Mouse (Mus musculus): Measurements from ENCODE around the gene Ankrd34a. TPM values are rescaled to one million over a fixed set of nuclear protein-coding genes. Genes with fewer than 3 reads are reported as not detected.

Ankrd34a gene
- polyA plus RNA-seq, 1 experiment from 2014 or later: 2.0 TPM

GRCm38 (mm10) chr3:96560881-96561668, 35.4 kb upstream of the Ankrd34a start:
- Histone ChIP-seq H3K4me2 (ENCODE audit: low read depth, low read length) (peak overlapping the region; percentile 80), H3K4me1 (ENCODE audit: control insufficient read depth, insufficient read depth, low read length) (peaks cover 45% of the 10 kb centered on the region), H3K27ac (ENCODE audit: low read length) (peak overlapping the region; percentile 98), H3K4me3 (ENCODE audit: low read length) (peak overlapping the region; percentile 89), H3K9ac (ENCODE audit: low read depth, low read length) (peak overlapping the region; percentile 94), H3K36me3 (ENCODE audit: control insufficient read depth, insufficient read depth, low read length) (peaks cover 13% of the 10 kb centered on the region), H3K9me3 (ENCODE audit: control insufficient read depth, low read length) (no peaks in the 10 kb centered on the region), H3K27me3 (replicated peaks; ENCODE audit: control insufficient read depth, insufficient read depth, low read length) (no peaks in the 10 kb centered on the region)
- no peak for ATAC-seq
- WGBS: 69% methylated on average over 9 of the region's 9 CpGs

DNA sequence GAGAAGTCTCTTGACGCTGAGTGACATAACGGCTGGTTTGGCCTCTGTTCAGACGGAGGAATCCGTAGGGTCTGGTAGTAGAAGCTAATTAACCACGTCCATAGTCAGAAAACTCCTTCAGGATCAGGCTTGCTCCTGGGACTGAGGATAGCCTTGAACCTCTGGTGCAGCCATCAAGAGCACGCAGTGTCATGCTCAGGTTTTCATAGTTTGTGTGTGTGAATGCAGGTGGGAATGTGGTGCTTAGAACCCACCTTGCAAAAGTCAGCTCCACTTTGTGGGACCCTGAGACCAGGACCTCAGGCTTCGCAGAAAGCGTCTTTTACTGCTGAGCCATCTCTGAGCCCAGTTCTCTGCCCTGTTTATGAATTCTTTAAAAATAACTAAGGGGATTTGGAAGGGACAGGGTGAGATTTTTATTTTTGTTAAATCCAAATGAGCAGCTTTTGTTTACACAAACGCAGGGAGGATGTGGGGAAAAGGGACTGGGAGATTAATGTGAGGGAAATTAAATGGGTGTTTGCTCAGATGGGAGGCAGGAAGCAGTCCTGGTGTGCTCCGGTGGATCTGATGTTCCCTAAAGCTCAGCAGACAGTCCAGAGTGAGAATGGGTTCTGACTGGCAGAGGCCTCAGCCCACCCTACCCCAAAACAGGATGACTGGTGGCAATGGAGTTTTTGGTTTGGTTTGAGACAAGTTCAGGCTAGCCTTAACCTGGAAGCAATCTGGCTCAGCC, 34.3 kb upstream of the Ankrd34a start:
- Histone ChIP-seq H3K4me3 (ENCODE audit: low read length) (peak overlapping the region; percentile 5; the same call in 1 of the 2 replicates), H3K27me3 (replicated peaks; ENCODE audit: control insufficient read depth, insufficient read depth, low read length) (no peaks in the 10 kb centered on the region), H3K36me3 (ENCODE audit: control insufficient read depth, insufficient read depth, low read length) (peaks cover 13% of the 10 kb centered on the region), H3K4me1 (ENCODE audit: control insufficient read depth, insufficient read depth, low read length) (peaks cover 49% of the 10 kb centered on the region), H3K27ac (ENCODE audit: low read length) (peak overlapping the region; percentile 98), H3K9ac (ENCODE audit: low read depth, low read length) (peak overlapping the region; percentile 39; the same call in 1 of the 2 replicates), H3K4me2 (ENCODE audit: low read depth, low read length) (peak overlapping the region; percentile 80), H3K9me3 (ENCODE audit: control insufficient read depth, low read length) (no peaks in the 10 kb centered on the region)
- ATAC-seq: no peak
- 37% methylated on average over 10 of the region's 10 CpGs for WGBS

- Histone ChIP-seq H3K4me2 (ENCODE audit: low read depth, low read length) (no peak overlapping the region), H3K27me3 (replicated peaks; ENCODE audit: control insufficient read depth, insufficient read depth, low read length) (no peaks in the 10 kb centered on the region), H3K27ac (ENCODE audit: low read length) (peak overlapping the region; percentile 94; the same call in 1 of the 2 replicates), H3K4me3 (ENCODE audit: low read length) (no peak overlapping the region), H3K4me1 (ENCODE audit: control insufficient read depth, insufficient read depth, low read length) (peaks cover 51% of the 10 kb centered on the region), H3K9ac (ENCODE audit: low read depth, low read length) (no peak overlapping the region), H3K9me3 (ENCODE audit: control insufficient read depth, low read length) (no peaks in the 10 kb centered on the region), H3K36me3 (ENCODE audit: control insufficient read depth, insufficient read depth, low read length) (peaks cover 13% of the 10 kb centered on the region)
- WGBS: 91% methylated on average over 8 of the region's 8 CpGs
- ATAC-seq: no peak
Observed at GRCm38 (mm10) chr3:96563267-96563666, 33.2 kb upstream of the Ankrd34a start.

DNA sequence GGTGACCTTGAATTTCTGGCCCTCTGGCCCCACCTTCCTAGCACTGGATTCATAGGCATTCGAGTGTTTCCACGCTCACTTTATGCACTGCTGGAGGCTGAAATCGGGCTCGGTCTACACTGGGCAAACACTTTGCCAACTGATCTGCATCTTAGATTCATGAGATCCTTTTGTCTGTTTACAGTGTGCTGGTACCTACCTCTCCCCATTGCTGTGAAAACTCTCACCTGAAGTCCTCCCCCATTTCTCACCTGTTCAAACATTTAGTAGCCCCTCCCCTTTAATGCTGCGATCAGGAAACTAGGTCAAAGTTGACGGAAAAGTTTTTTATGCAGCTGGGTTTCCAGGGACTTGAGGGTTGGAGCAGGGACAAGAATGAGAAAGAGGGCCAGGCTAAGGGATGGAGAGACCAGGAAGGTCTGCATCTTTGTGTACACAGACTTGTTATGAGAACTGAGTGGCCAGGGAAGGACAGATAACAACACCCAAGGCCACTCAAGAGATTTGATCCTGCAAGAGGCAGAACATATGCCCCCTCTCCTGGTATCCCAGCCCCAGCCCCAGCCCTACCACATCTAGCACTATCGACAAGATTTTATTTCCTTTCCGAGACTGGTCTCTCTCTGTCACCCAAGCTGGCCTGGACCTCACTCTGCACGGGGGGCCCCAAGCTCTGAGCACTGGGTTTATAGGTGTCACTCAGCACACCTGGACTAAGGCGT, 32.4 kb upstream of the Ankrd34a start:
- Histone ChIP-seq H3K9ac (ENCODE audit: low read depth, low read length) (peak overlapping the region; percentile 53; the same call in 1 of the 2 replicates), H3K4me3 (ENCODE audit: low read length) (peak overlapping the region; percentile 9), H3K4me1 (ENCODE audit: control insufficient read depth, insufficient read depth, low read length) (peaks cover 51% of the 10 kb centered on the region)

GRCm38 (mm10) chr3:96564633-96565032, 31.8 kb upstream of the Ankrd34a start:
- Histone ChIP-seq H3K9ac (ENCODE audit: low read depth, low read length) (peak overlapping the region; percentile 53), H3K27ac (ENCODE audit: low read length) (peak overlapping the region; percentile 94), H3K4me2 (ENCODE audit: low read depth, low read length) (peak overlapping the region; percentile 29; the same call in 1 of the 2 replicates), H3K36me3 (ENCODE audit: control insufficient read depth, insufficient read depth, low read length) (peaks cover 11% of the 10 kb centered on the region), H3K4me3 (ENCODE audit: low read length) (peak overlapping the region; percentile 9), H3K9me3 (ENCODE audit: control insufficient read depth, low read length) (no peaks in the 10 kb centered on the region), H3K27me3 (replicated peaks; ENCODE audit: control insufficient read depth, insufficient read depth, low read length) (no peaks in the 10 kb centered on the region), H3K4me1 (ENCODE audit: control insufficient read depth, insufficient read depth, low read length) (peaks cover 51% of the 10 kb centered on the region)
- 47% methylated on average over 7 of the region's 7 CpGs for WGBS
- ATAC-seq: peak; percentile 34; the same call in 1 of the 2 replicates

More for the DNA sequence above, 32.4 kb upstream of the Ankrd34a start:
- 39% methylated on average over 10 of the region's 10 CpGs for WGBS
- ATAC-seq: peak; percentile 67
- peak overlapping the region; percentile 29; the same call in 1 of the 2 replicates for H3K4me2 ChIP-seq (ENCODE audit: low read depth, low read length)
- peak overlapping the region; percentile 94 for H3K27ac ChIP-seq (ENCODE audit: low read length)
- no peaks in the 10 kb centered on the region for H3K9me3 ChIP-seq (ENCODE audit: control insufficient read depth, low read length)
- H3K27me3 ChIP-seq (replicated peaks; ENCODE audit: control insufficient read depth, insufficient read depth, low read length): no peaks in the 10 kb centered on the region
- H3K36me3 ChIP-seq (ENCODE audit: control insufficient read depth, insufficient read depth, low read length): peaks cover 13% of the 10 kb centered on the region

DNA sequence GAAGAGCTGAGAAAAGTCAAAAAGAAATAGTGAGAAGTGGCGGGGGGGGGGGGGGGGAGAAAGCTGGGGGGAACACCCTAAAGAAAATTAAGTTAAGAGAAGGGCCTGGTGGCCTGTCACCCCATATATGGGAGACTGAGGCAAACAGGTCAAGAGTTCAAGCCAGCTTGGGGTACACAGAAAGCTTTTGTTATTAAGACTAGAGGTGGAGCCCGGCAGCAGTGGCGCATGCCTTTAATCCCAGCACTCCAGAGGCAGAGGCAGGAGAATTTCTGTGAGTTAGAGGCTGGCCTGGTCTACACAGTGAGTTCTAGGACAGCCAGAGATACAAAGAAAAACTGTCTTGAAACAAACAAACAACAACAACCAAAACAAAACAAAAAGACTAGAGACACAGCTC, 31.3 kb upstream of the Ankrd34a start:
- 77% methylated on average over 3 of the region's 3 CpGs for WGBS
- Histone ChIP-seq H3K4me3 (ENCODE audit: low read length) (no peak overlapping the region), H3K4me2 (ENCODE audit: low read depth, low read length) (no peak overlapping the region), H3K27me3 (replicated peaks; ENCODE audit: control insufficient read depth, insufficient read depth, low read length) (no peaks in the 10 kb centered on the region), H3K36me3 (ENCODE audit: control insufficient read depth, insufficient read depth, low read length) (peaks cover 9% of the 10 kb centered on the region), H3K4me1 (ENCODE audit: control insufficient read depth, insufficient read depth, low read length) (peaks cover 48% of the 10 kb centered on the region), H3K9me3 (ENCODE audit: control insufficient read depth, low read length) (no peaks in the 10 kb centered on the region), H3K27ac (ENCODE audit: low read length) (peak overlapping the region; percentile 94; the same call in 1 of the 2 replicates), H3K9ac (ENCODE audit: low read depth, low read length) (no peak overlapping the region)
- ATAC-seq: no peak

DNA sequence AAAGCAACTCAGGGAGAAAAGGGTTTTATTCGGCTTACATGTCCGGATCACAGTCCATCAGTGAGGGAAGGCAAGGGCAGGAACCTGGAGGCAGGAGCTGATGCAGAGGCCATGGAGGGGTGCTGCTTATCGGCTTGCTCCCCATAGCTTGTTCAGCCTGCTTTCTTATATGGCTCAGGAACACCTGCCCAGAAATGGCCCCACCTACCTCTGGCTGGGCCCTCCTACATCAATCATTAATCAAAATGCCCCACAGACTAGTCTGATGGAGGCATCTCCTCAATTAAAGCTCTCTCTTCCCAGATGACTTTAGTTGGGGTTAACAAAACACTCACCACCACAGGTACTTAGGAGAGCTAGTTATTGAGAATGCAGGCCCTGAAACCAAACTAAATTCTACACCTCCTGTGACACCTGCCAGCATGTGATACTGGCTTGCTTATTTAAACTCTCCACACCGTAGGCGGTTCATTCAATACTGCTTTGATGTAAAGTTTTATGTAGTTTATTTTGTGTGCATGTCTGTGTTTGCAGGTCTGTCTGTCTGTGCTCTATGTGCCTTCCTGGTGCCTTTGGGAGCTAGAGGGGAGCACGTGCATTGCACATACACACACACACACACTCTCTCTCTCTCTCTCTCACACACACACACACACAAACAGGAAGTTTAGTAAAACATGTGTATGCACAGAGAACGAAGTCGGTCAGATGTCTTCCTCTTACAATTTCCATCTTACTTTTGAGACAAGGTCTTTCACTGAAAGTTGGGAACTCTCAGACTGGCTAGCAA, 29.6 kb upstream of the Ankrd34a start:
- ATAC-seq: no peak
- no peaks in the 10 kb centered on the region for H3K27me3 ChIP-seq (replicated peaks; ENCODE audit: control insufficient read depth, insufficient read depth, low read length)
- H3K4me1 ChIP-seq (ENCODE audit: control insufficient read depth, insufficient read depth, low read length): peaks cover 35% of the 10 kb centered on the region
- no peak overlapping the region for H3K4me3 ChIP-seq (ENCODE audit: low read length)
- 80% methylated on average over 8 of the region's 8 CpGs for WGBS
- no peaks in the 10 kb centered on the region for H3K9me3 ChIP-seq (ENCODE audit: control insufficient read depth, low read length)
- no peak overlapping the region for H3K9ac ChIP-seq (ENCODE audit: low read depth, low read length)
- peak overlapping the region; percentile 15; the same call in 1 of the 2 replicates for H3K27ac ChIP-seq (ENCODE audit: low read length)
- H3K4me2 ChIP-seq (ENCODE audit: low read depth, low read length): no peak overlapping the region
- H3K36me3 ChIP-seq (ENCODE audit: control insufficient read depth, insufficient read depth, low read length): no peaks in the 10 kb centered on the region

DNA sequence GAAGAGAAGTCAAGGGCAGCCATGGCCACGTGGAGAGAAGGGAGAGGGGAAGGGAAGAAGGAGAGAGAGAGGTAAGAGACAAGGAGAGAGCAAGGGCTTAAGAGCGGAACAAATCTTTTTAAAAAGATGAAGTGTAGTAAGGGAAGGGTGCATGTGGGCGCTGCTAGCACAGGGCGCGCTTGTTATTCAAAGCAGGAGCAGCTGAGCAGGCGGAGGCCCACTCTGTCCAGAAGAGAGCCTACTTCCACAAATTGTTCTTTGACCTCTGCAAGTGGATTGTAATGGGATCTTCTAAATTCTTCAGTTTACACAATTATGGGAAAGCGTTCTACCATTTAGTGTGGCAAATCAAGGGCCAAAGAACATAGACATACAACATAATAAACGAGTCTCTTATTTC, 27.8 kb upstream of the Ankrd34a start:
- no peak overlapping the region for H3K27ac ChIP-seq (ENCODE audit: low read length)
- no peaks in the 10 kb centered on the region for H3K27me3 ChIP-seq (replicated peaks; ENCODE audit: control insufficient read depth, insufficient read depth, low read length)
- WGBS: 72% methylated on average over 8 of the region's 8 CpGs
- no peak overlapping the region for H3K4me3 ChIP-seq (ENCODE audit: low read length)
- no peak overlapping the region for H3K4me2 ChIP-seq (ENCODE audit: low read depth, low read length)
- no peaks in the 10 kb centered on the region for H3K9me3 ChIP-seq (ENCODE audit: control insufficient read depth, low read length)
- H3K9ac ChIP-seq (ENCODE audit: low read depth, low read length): no peak overlapping the region
- peaks cover 33% of the 10 kb centered on the region for H3K4me1 ChIP-seq (ENCODE audit: control insufficient read depth, insufficient read depth, low read length)
- no peak for ATAC-seq
- no peaks in the 10 kb centered on the region for H3K36me3 ChIP-seq (ENCODE audit: control insufficient read depth, insufficient read depth, low read length)
